Mouse (Mus musculus): Measurements from ENCODE around the gene Hoxa1.

Hoxa1 gene

DNA sequence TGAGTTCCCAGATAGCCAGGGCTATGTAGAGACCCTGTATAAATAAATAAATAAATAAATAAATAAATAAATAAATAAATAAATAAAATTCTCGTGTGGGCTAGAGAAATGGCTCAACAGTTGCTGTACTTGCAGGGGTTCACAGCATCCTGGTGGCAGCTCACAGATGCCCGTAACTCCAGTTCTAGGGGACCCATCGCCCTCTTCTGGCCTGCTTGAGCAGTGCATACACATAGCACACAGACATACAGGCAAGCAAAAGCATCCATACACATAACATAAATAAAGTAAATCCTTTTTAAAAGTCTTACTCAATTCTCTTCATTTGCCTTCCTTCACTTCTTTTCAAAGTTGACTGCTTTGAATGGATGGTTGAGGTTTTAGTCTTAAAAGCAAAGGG lies 50.7 kb downstream of the Hoxa1 start:
- no peak for DNase-seq (ENCODE audit: extremely low spot score, low spot score)

DNA sequence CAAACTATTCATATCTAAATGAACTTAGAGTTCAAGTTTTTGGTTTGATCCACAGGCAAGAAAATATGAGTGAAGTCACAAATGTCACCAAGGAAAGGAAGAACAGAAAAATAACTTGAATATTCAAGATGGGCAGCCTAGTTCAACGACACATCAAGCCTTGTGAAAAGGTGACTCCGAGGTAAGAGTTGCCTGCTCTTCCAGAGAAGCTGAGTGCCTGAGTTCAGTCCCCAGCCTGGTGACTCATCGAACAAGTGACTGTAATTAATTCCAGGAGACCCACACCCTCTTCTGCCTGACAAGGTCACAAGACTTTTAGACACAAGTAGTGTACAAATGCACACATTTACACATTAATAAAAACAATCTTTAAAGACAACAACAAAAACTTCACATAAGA lies 51.4 kb downstream of the Hoxa1 start:
- no peak for DNase-seq (ENCODE audit: extremely low spot score, low spot score)

DNA sequence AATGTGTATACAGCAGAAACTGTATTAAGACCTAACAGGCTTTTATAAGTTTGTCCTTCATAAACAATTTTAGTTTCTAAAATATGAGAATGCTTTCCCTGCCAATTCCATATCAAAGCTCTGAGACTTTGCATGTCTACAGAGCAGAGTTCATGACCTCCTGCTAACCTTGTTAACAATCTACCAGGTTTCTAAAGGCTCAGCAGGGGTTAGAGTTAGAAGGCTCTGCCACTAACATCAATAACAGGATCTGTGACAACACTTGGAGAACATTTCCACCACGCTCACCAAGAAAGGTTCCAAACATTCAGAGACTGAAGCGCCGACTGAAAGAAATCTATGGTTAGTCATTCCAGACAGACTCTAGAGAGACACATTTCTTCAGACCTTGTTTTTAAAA lies 51.9 kb downstream of the Hoxa1 start:
- DNase-seq (ENCODE audit: extremely low spot score, low spot score) = no peak
